Mouse (Mus musculus) G1E (cell line): ENCODE measurements around the gene Fam174a.

Experiments
- CTCF ChIP-seq: IDR thresholded peaks from 2 replicates; pipeline ENCODE4 v1.5.1; 2012; ENCODE audit warnings: low read depth, low read length, inconsistent platforms, mixed read lengths
- GATA1 ChIP-seq: IDR thresholded peaks from 2 replicates; pipeline ENCODE4 v1.6.1; 2012; ENCODE audit warnings: borderline replicate concordance, low read length, inconsistent platforms, mixed read lengths
- POLR2AphosphoS5 ChIP-seq: IDR thresholded peaks from 2 replicates; pipeline ENCODE4 v1.6.1; 2012; ENCODE audit warnings: low read depth, low read length, inconsistent platforms; ENCODE audit not compliant: insufficient replicate concordance

DNA sequence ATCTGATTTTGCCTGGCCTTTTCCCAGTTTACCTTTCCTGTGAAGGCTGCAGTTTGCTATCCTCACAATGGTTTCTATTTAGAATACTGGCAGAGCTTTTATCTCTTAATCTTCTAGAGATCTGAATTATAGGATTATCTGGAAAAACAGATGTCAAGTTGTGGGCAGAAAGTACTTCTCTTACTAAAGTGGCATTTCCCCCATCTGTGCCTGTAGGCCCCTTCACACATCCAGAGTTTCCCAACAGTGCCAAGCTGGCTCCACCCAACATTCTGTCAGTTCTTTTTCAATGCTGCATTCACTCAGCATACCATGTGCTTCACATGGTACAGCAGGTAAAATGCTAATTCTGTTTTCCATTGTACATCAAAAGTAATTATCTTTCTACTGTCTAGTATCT lies 28.8 kb downstream of the Fam174a start:
- TF ChIP-seq CTCF (no peak), GATA1 (no peak), POLR2AphosphoS5 (no peak)
